Mouse (Mus musculus): ENCODE measurements around the gene Mbl1.

The Mbl1 gene

GRCm38 (mm10) chr14:41151220-41151898 lies at the start of gene Mbl1:
Mbl1 (plus strand) TSS chr14:41151458.
- no peak for DNase-seq (ENCODE audit: low spot score in 2 of 2)

- DNase-seq (ENCODE audit: low spot score in 2 of 2), result no peak
These were observed 49.0 kb upstream of the Mbl1 start for GRCm38 (mm10) chr14:41102269-41102668.

- DNase-seq (ENCODE audit: low spot score in 2 of 2), result no peak
These were observed 46.3 kb upstream of the Mbl1 start, which contains the start of gene Mat1a for GRCm38 (mm10) chr14:41104853-41105444. Mat1a (plus strand) TSS chr14:41105035.

GRCm38 (mm10) chr14:41111031-41111668 lies 40.1 kb upstream of the Mbl1 start:
- no peak for DNase-seq (ENCODE audit: low spot score in 2 of 2)

- no peak for DNase-seq (ENCODE audit: low spot score in 2 of 2)
These were observed 38.3 kb upstream of the Mbl1 start for GRCm38 (mm10) chr14:41112944-41113343.

- DNase-seq (ENCODE audit: low spot score in 2 of 2), result no peak
These were observed 35.0 kb upstream of the Mbl1 start for GRCm38 (mm10) chr14:41116271-41116670.

GRCm38 (mm10) chr14:41124683-41125082 lies 26.6 kb upstream of the Mbl1 start:
- no peak for DNase-seq (ENCODE audit: low spot score in 2 of 2)

GRCm38 (mm10) chr14:41127997-41128396 lies 23.3 kb upstream of the Mbl1 start:
- DNase-seq (ENCODE audit: low spot score in 2 of 2), result peak in 1 of 2 experiments; percentile 27

- no peak for DNase-seq (ENCODE audit: low spot score in 2 of 2)
These were observed 19.7 kb upstream of the Mbl1 start, which contains the start of gene Sftpa1 for GRCm38 (mm10) chr14:41131540-41131939. Sftpa1 (plus strand) TSS chr14:41131782.

- DNase-seq (ENCODE audit: low spot score in 2 of 2), result no peak
These were observed 14.3 kb upstream of the Mbl1 start for GRCm38 (mm10) chr14:41137006-41137405.

GRCm38 (mm10) chr14:41140686-41141085 lies 10.6 kb upstream of the Mbl1 start:
- no peak for DNase-seq (ENCODE audit: low spot score in 2 of 2)

- no peak for DNase-seq (ENCODE audit: low spot score in 2 of 2)
These were observed 5.2 kb upstream of the Mbl1 start for GRCm38 (mm10) chr14:41146035-41146434.

GRCm38 (mm10) chr14:41146922-41147321 lies 4.3 kb upstream of the Mbl1 start:
- DNase-seq (ENCODE audit: low spot score in 2 of 2), result no peak

- DNase-seq (ENCODE audit: low spot score in 2 of 2), result no peak
These were observed 3.9 kb upstream of the Mbl1 start for GRCm38 (mm10) chr14:41147356-41147755.

- no peak for DNase-seq (ENCODE audit: low spot score in 2 of 2)
These were observed 8.8 kb downstream of the Mbl1 start for GRCm38 (mm10) chr14:41160076-41160475.

GRCm38 (mm10) chr14:41160743-41161142 lies 9.5 kb downstream of the Mbl1 start:
- no peak for DNase-seq (ENCODE audit: low spot score in 2 of 2)

- DNase-seq (ENCODE audit: low spot score in 2 of 2), result no peak
These were observed 11.4 kb downstream of the Mbl1 start for GRCm38 (mm10) chr14:41162663-41163062.

- no peak for DNase-seq (ENCODE audit: low spot score in 2 of 2)
These were observed 16.0 kb downstream of the Mbl1 start for GRCm38 (mm10) chr14:41167278-41167677.

- no peak for DNase-seq (ENCODE audit: low spot score in 2 of 2)
These were observed 17.3 kb downstream of the Mbl1 start for GRCm38 (mm10) chr14:41168567-41168966.

- no peak for DNase-seq (ENCODE audit: low spot score in 2 of 2)
These were observed 19.3 kb downstream of the Mbl1 start for GRCm38 (mm10) chr14:41170514-41170913.

GRCm38 (mm10) chr14:41174802-41175201 lies 23.5 kb downstream of the Mbl1 start:
- no peak for DNase-seq (ENCODE audit: low spot score in 2 of 2)

- no peak for DNase-seq (ENCODE audit: low spot score in 2 of 2)
These were observed 34.0 kb downstream of the Mbl1 start, which contains the start of gene Sftpd for GRCm38 (mm10) chr14:41185059-41185821. Sftpd (minus strand) TSS chr14:41185149.

All from frontal cortex, postnatal 10 days (tissue).